Mouse (Mus musculus): ENCODE data around the gene Wdr82. TPM values are rescaled to one million over a fixed set of nuclear protein-coding genes. Genes with fewer than 3 reads are reported as not detected.
A peak's percentile ranks its signal among the peaks of the same experiment; 100 is the strongest.

The Wdr82 gene
- 100 to 1,000 TPM; 156 to 164 TPM for total RNA-seq (2021)
- long read RNA-seq, transcript Wdr82-201 (9 exons, 3,747 nt), result major isoform, 7 of 28 reads
- long read RNA-seq, partial matches to known transcripts, result 2 of 28 reads
- long read RNA-seq, other reads (novel, unspliced or antisense), result 19 of 28 reads

DNA sequence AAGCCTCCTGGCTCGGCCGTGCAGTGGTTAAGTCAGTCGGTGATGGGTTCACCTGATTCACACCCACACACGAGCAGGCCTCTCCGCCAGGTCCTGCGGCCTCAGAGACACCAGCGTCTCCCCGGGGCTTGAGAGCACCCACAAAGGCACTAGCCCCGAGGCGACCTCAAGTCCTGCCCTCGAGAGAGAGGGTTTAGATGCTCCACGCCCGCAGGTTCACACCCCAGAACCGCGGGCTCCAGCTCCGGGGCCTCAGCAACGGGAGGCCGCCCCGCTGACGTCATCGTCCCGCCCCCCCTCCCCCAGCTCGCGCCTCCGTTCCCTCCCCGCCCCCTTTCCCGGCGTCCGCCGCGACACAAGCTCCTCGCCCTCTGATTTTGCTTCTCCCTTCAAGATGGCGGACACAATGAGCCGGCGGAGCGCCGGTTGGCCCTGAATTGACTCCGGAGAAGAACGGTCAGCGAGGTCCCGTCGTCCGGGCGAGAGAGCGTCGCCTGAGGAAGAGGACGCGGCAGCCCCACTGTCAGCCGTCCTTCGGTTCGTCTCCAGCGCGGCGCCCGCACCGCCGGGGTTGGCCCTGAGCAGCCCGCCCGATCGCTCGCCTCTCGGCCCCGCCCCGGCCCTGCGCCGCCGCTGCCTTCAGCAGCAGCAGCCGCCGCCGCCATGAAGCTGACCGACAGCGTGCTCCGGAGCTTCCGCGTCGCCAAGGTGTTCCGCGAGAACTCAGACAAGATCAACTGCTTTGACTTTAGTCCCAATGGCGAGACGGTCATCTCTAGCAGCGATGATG, at the start of gene Wdr82:
TSS of gene Wdr82 (plus strand) at position 373 of the 790 bp plus-strand sequence.
- peak; percentile 86 to 89 for DNase-seq (ENCODE audit: low spot score in 2 of 2)

DNA sequence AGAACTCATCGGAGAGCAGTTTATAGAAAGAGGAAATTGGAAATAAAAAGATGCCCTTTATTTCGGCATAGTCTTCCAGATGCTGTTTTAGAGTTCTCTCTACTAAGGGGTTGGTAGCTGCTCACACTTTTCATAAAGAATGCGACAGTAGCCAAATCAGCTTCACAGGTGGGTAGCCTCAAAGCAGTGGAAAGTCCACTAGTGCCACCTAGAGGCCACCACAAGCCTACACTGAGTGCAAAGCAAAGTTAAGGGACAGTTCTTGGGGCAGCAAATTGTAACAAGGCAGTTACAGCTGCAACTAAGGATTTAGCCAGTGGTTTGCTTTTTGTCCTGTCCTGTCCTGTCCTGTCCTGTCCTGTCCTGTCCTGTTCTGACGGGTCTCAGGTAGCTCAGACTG, 47.1 kb upstream of the Wdr82 start:
- DNase-seq (ENCODE audit: low spot score in 2 of 2), result peak in 1 of 2 experiments; percentile 58

GRCm38 (mm10) chr9:106126786-106127251, 43.9 kb upstream of the Wdr82 start:
- peak in 1 of 2 experiments; percentile 35 for DNase-seq (ENCODE audit: low spot score in 2 of 2)

GRCm38 (mm10) chr9:106129072-106129471, 41.7 kb upstream of the Wdr82 start:
- DNase-seq (ENCODE audit: low spot score in 2 of 2), result no peak

GRCm38 (mm10) chr9:106130250-106130649, 40.5 kb upstream of the Wdr82 start:
- no peak for DNase-seq (ENCODE audit: low spot score in 2 of 2)

DNA sequence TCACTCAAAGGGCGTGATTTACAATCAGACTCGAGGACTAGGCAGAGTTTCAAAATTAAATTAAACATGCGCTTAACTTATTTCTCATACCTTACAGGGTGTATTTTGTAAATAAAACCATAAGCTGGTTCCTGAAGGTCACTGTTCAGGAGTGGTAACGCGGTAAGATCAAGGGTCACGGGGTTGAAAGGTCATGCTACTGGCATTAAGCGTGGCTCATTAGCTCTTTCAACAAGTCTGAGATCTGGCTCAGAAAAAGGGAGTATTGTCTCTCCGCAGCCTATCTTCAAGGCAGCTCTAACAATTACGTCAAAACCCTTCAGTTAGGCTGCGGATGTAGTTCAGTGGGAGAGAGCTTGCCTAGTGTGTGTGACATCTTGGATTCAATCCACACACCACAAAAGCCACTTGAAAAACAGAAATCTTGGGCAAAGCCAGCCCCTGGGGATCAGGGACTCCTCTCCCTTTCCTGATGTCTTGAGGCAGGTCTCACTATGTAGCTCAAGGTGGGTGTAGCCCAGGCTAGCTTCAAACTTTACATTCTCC, 33.0 kb upstream of the Wdr82 start:
- no peak for DNase-seq (ENCODE audit: low spot score in 2 of 2)

- DNase-seq (ENCODE audit: low spot score in 2 of 2), result no peak
These were observed 31.0 kb upstream of the Wdr82 start for GRCm38 (mm10) chr9:106139763-106140162.

GRCm38 (mm10) chr9:106141955-106142354, 28.8 kb upstream of the Wdr82 start:
- no peak for DNase-seq (ENCODE audit: low spot score in 2 of 2)

- DNase-seq (ENCODE audit: low spot score in 2 of 2), result peak in 1 of 2 experiments; percentile 50
These were observed 26.6 kb upstream of the Wdr82 start for GRCm38 (mm10) chr9:106144176-106144575.

DNA sequence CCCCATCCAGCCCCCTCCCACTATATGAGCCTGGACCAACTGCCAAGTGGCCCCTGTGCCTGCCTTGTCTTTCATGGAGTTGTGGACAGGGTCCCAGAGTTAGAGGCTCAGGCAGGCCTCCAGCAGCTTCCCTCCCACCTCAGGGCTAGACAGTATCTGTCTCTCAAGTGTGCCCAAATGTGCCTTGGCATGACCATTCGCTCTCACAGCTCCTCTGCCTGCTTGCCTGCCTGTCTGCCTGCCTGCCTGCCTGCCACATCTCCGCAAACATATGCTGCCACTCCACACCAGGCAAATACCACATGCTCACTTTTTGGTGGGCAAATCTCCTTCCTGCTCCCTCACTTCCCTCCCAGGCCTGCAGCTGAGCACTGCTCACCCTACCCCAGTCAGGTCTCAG, 25.1 kb upstream of the Wdr82 start:
- no peak for DNase-seq (ENCODE audit: low spot score in 2 of 2)

DNA sequence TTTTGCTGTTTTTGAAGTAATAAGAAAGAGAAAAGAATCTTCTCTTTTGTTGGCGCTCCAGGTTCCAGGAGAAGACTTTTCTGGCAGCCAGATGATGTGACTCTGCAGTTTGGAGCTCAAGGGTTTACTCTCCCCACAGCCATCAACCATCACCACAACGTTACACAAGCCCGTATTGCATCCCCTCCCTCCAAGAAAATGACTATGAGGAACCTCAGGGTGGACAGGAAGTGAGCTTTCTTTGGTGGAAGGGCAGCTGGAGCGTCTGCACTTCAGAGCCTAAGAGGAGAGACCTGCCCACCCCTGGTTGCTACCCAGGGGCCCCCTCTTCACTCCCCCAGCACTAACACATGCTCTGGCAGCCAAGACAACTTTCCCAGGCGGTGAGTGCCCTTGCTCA, 23.4 kb upstream of the Wdr82 start:
- no peak for DNase-seq (ENCODE audit: low spot score in 2 of 2)

DNA sequence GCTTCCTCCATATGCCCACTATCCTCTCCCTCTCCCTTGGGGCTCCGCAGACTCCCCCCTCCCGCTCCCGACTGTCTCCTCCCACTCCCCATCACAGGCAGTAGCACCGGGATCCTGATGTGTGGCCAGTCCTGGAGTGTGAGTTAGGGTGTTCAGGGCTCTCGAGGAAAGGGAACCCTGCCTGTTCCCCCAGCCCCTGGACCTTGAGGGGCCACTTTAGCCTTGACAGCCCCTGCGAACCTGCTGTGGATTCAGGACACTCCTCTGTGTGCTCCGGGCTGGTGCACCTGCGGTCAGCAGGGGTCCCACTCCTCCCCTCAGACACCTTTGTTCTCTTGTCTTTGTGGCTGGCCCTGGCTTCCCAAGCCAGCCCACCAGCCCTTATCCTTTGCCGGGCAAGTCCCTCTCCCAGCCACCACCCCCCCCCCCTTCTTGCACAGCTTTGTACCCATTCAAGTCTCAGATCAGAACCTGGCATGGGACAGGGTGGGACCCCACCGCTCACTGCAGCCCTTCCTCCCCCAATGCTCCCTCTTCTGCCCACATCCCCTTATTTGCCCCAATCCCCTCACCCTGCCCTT, 22.8 kb upstream of the Wdr82 start:
- no peak for DNase-seq (ENCODE audit: low spot score in 2 of 2)

GRCm38 (mm10) chr9:106148541-106149398, 22.0 kb upstream of the Wdr82 start:
- DNase-seq (ENCODE audit: low spot score in 2 of 2), result no peak

GRCm38 (mm10) chr9:106149399-106149754, 21.4 kb upstream of the Wdr82 start:
- no peak for DNase-seq (ENCODE audit: low spot score in 2 of 2)

GRCm38 (mm10) chr9:106154106-106154505, 16.6 kb upstream of the Wdr82 start:
- DNase-seq (ENCODE audit: low spot score in 2 of 2), result no peak

DNA sequence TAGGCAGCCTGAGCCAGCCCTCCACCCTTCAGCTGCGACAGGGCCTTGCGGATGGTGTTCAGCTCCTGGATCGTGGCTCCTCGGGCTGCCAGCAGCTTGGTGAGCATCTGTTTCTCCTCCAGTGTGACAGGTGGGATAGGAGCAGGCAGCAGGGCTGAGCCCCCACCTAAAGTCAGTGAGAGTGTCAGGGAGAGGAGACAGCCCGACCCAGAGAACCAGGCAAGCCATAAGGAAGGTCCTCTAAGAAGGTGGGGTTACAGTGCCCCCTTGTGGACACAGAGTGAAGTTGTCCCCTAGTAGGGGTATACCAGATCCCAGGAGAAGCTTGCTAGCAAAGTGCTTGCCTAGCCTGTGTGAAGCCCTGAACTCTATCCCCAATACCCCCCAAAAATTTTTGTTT, 14.3 kb upstream of the Wdr82 start:
- peak; percentile 70 to 72 for DNase-seq (ENCODE audit: low spot score in 2 of 2)

- no peak for DNase-seq (ENCODE audit: low spot score in 2 of 2)
These were observed 13.7 kb upstream of the Wdr82 start for GRCm38 (mm10) chr9:106156921-106157622.

GRCm38 (mm10) chr9:106157623-106157925, 13.2 kb upstream of the Wdr82 start:
- DNase-seq (ENCODE audit: low spot score in 2 of 2), result no peak

GRCm38 (mm10) chr9:106158037-106158491, 12.7 kb upstream of the Wdr82 start, which contains the start of gene Glyctk:
Glyctk (minus strand) TSS chr9:106158138.
- DNase-seq (ENCODE audit: low spot score in 2 of 2), result no peak

DNA sequence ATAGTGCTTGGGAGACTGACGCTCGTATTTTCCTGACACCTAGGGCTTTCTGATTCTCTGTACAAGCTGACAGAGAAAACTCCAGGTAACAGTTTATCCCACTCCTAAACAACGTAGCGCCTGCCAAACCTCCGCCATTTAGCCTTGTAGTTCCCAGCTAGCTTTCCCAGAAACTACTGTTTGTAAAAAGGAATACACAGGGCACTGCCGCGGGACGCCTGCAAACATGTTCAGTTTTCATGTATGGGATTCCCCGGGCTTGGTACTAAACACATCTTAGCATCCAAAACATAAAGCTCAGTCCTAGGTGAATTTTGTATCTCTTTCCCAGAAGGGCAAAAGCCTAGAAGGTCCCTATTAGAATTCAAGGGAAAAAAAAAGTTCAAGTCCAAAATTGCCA, 11.5 kb upstream of the Wdr82 start:
- no peak for DNase-seq (ENCODE audit: low spot score in 2 of 2)
